Mouse (Mus musculus) lung, postnatal 36 days (tissue): ENCODE data around the gene Slc25a47.

Source experiments
- DNase-seq: peaks from one replicate; pipeline ENCODE4 v3.0.0; 2022; ENCODE audit warnings: mixed read lengths

The Slc25a47 gene

DNA sequence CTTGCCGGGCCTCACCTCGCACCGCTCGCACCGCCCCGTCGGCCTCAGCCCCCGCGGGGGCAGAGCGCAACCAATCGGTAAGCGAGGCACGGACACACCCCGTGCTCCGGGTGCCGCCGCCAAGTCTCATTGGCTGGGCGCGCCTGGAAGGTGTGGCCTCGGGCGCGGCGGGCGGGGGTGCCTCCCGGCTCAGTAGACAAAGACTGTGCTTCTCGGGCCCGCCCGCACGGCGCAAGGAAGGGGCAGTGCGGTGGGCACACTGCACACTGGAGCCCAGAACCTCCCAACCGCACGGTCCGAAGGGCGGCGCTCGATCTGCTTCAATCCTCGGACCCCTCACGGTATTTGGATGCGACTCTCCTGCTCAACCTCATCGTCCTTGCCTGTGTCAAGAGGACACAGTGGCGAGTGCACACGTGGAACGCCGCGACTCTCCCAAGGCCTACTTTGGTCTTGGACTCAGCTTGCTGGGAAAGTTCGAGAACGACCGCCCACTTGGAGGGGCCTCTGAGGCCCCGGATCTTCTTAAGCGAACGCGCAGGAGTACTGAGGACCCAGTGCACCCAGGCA is at the start of gene Slc25a47, which contains the start of gene Slc25a29:
Gene Slc25a47, plus strand, starts transcription at position 207 of the 570 bp plus-strand sequence.
Gene Slc25a29, minus strand, starts transcription at position 44 of the 570 bp plus-strand sequence.
- peak; percentile 98 for DNase-seq

DNA sequence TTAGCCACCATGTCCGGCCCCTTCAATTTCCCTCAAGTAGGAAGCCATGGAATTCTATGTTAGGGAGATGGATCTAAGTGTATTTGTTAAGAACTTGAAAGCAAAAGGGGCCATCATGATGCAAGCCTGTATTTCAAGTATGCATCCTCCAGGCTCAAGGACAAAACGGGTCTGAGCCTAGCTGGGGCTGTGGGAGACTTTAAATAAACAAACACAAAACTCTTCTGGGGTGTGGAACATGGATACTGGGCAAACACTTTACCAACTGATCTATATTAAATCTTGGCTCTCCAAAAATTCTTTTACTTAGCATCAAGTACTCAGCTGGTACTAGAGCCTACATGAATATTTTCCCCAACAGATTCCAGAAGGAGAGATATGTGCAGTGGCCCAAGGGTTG is 48.5 kb upstream of the Slc25a47 start:
- DNase-seq = no peak

DNA sequence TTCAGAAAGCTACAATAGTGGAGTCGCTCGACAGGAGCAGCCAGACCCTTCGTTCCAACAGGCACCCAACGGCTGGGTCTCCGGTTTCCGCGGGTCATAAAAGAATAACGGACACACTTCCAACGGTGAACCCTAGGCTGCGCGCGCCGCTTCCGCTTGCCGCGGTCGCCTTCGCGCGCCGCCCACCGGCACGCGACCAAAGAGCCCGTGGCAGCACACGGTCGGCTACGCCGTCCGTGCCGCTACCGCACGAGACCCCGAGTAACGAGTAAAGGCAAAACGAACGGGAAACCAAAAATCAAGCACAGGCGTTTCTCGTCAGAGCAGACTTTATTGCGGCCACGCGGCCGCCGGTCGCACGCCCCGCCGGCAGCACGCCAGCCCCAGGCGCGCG is 43.7 kb upstream of the Slc25a47 start:
- peak; percentile 88 for DNase-seq

DNA sequence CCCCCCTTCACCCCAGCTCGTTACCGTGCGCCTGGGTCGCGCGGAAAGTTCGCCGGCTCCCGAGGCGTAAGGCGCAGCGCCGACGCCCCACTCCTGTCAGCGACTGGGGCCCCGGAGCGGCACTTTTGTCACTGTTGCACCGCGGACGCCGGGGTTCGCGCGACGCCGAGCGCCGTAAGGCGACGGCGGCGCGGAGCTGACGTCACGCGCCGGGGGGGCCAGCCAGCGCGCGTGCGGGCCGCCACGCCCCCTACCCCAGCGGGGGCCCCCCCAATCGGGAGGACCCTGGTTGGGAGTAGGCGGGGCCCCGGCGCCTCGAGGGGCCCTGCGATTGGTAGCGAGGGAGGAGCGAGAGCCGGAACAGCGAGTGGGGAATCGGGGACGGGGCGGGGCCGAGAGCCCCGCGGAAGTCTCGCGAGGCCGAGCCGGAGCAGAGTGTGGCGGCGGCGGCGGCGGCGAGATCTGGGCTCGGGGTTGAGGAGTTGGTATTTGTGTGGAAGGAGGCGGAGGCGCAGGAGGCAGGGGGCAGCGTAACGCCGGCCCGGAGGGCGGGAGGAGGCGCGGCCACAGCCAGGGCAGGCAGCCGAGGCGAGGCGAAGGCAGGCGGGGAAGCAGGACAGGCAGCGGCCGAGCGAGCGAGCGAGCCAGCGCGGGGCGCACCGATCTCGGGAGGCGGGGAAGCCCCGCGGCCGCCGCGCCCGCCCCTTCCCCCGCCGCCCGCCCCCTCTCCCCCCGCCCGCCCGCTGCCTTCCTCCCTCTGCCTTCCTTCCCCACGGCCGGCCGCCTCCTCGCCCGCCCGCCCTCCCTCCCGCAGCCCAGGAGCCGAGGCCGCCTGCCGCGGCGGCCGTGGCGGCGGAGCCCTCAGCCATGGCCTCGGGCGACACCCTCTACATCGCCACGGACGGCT is 43.0 kb upstream of the Slc25a47 start, which contains the start of gene Yy1:
Gene Yy1, plus strand, starts transcription at position 428 of the 907 bp plus-strand sequence.
- peak; percentile 98 for DNase-seq

DNA sequence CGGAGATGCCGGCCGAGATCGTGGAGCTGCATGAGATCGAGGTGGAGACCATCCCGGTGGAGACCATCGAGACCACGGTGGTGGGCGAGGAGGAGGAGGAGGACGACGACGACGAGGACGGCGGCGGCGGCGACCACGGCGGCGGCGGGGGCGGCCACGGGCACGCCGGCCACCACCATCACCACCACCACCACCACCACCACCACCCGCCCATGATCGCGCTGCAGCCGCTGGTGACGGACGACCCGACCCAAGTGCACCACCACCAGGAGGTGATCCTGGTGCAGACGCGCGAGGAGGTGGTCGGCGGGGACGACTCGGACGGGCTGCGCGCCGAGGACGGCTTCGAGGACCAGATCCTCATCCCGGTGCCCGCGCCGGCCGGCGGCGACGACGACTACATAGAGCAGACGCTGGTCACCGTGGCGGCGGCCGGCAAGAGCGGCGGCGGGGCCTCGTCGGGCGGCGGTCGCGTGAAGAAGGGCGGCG is 42.3 kb upstream of the Slc25a47 start:
- no peak for DNase-seq

DNA sequence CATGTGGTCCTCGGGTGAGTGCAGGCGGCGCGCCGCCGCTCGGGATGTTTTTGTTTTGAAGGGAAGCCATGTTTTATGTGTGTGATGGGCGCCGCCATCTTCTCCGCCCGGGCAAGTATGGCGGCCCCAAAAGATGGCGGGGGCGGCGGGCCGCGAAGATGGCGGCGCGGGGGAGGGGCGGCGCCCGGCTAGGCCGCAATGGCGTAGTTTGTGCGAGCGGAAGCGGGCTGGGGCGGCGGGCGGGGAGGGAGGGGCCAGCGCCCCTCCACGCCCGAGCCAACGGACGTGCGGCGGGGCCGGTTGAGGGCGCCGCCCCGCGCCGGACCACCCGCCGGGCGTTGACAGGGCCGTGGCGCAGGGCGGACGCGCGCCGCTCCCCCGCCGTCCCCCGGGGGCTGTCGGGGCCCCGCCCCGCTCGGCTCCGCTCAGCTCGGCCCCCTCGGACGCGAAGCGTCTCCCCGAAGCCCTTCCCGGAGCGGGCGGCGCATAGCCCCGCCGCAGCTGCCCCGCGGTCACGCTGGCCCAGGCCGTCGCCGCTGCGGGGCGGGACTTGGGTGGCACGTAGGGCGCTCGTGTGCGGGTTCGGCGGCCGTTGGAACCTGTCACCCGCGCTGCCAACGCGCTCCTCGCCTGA is 41.7 kb upstream of the Slc25a47 start:
- DNase-seq = peak; percentile 88

DNA sequence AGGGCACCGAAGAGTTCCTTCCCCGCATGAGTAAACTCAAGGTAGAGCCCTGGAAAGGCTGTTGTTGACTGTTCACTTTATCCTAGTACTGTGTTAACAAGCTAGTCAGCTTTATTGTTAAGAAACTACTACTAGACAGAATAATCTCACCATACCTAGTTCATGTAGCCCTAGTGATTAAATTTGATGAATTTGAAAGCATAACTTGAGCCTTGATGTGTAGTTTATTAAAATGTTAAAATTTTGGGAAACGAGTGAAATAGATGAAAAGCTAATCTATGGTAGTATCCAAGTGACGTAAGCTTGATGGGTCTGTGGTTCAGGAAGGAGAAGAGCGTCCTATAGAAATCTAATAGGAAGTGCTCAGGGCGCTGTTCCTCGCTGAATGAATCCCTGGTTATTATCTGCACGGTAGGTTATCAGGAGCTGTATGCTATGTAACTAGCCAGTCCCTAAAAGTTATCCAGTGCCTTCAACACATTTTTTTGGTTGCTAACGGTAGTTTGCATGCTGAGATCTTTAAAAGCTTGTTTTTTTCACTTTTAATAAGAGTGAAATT is 40.8 kb upstream of the Slc25a47 start:
- DNase-seq = peak; percentile 18

DNA sequence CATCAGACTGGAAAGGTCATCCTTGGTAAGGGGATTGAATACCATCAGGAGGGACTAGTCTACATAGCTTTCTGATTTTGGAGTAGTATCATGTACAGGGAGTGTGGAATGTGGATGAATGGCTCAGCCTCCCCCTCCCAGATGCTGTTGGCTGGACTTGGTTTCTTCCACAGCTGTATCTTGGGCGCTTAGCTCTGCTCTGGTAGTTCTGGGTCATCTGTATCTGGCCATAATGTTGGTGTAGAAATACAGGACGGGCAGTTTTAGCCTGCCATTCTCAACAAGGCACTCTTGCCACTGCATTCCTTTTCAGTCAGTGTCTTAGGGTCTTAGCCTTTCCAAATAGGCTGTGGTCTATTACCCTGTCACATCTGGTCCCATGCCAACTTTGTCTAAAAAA is 34.2 kb upstream of the Slc25a47 start:
- no peak for DNase-seq

DNA sequence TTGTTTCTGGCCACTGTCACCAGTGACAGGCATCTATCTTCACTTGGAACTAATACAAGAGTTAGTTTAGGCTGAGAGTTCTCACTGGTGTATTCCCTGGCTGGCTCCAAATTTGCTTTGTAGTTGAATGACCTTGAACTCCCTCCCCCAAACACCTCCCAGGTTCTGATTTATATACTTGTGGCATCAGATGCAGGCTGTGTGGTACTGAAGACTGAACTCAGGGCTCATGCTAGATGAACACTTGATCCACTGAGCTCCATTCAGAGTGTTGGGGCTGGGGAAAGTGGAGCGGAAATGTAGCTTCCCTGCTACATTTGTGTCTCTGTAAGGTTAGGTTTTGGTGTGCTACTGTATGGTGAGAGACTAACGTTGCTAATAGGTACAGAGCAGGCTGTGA is 31.5 kb upstream of the Slc25a47 start:
- DNase-seq = no peak

DNA sequence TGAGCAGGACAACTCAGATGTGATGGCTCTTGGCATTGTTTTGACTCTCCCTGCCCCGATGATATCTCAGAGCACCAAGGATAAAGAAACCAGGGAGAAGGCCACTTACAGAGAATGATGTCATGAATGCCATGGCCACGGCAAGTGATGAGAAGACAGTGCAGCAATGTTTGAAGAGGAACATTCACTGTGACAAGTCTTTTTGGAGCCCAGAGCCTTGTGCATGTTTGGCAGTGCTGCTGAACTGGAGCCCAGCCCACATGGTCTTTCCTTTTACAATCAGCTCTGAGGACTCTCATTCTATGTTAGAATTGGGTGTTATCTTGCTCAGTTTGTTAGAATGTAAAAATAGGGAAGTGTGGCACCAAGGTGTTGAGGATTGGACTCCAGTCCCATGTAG is 27.4 kb upstream of the Slc25a47 start:
- no peak for DNase-seq

DNA sequence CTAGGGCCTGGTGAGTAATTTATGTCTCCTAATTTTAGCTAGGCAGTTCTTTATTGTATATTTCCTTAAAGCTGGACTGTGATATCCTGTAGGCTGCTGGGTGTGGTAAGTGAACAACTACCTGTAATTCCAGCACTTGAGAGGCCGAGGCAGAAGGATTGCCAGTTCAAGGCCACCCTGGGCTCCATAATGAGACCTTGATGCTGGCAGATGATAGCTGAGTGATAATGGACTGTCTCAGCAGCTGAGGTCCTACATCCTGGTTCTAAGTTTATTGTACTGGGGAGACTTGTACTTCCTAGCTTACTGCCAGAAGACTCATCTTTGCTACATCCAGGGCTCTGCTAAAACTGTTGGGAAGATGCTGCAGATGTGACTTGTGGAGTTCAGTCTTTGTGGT is 26.1 kb upstream of the Slc25a47 start:
- no peak for DNase-seq

DNA sequence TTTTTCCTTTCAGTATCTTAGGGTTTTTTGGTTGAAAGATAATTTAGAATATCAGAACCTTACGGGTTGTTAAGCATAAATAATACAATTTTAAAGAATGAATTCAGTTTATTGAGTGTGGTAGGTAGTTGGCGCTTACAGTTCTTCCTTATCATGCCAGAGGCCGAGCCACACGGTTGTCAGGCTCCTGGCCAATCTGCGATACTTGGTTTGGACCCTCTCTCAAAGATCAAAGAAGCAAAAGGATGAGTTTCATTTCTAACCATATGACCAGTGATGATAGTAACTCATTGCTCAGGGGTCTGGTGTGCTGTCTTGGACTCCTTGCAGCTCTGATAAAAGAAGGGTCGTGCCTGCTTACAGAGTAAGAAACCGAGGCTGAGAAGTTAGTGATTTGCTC is 25.5 kb upstream of the Slc25a47 start:
- DNase-seq = no peak

DNA sequence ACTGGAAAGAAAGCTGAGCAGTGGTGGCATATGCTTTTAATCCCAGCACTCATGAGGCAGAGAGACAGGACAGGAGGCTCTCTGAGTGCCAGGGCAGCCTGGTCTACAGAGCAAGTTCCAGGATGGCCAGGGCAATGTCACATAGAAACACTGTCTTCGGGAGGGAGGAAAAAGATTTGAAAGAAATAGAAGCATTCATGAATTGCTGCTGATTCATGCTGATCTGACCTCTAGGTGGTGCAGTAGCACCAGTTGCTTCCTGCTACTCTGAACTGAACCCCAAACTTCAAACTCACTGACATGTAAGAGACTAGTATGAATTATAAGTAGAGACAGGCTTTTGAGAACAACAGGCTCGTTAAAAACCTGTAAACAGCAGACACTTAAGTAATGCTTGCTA is 24.7 kb upstream of the Slc25a47 start:
- DNase-seq = peak; percentile 73

DNA sequence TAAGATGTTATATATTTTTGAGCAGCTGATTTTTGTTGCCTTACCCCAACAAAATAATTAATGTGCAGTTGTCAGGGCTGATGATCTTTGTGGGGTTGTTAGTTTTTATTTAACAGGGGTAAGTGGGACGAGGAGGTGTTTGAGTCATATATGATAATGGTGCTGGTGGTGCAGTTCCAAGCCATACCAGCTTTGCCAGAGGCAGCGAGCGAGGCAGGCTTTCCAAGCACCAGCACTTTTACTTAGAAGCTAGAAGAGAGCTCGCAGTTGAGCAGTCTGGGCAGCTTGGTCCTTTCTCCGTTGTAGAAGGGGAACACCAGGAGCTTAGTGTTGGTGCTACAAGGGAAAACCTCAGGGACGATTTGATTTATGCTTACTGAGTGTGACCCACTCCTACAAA is 23.4 kb upstream of the Slc25a47 start:
- no peak for DNase-seq

DNA sequence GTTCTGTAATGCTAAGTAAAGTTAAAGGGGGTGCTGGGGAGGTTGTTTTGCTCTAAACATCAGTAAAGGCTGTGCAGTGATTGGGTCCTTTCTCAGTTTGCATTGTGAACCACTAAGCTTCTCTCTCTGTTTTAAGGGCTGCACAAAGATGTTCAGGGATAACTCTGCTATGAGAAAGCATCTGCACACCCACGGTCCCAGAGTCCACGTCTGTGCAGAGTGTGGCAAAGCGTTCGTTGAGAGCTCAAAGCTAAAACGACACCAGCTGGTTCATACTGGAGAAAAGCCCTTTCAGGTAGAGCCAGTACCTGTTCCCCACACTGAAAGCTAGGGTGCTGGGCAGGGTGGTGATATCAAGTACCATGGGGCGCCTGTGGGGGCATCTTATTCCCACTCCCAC is 21.4 kb upstream of the Slc25a47 start:
- no peak for DNase-seq

DNA sequence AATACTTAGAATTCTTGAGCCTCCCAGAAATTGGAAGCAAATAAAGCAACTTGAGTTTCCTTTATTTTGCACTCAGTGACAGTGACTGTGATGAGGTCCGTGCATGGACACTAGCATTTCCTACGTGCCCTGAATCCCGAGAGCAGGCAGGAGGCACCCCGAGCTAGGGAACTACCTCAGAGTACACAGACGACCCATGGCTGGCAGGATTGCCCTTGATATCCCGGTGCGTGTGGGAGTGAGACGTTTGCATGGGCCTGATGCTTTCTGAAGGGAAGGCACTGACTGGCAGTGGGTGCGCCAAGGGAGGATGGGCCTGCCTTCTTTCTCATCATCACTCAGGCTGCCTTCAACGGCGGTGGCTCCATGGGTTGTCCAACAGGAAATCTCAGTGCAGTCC is 19.3 kb upstream of the Slc25a47 start:
- DNase-seq = no peak

DNA sequence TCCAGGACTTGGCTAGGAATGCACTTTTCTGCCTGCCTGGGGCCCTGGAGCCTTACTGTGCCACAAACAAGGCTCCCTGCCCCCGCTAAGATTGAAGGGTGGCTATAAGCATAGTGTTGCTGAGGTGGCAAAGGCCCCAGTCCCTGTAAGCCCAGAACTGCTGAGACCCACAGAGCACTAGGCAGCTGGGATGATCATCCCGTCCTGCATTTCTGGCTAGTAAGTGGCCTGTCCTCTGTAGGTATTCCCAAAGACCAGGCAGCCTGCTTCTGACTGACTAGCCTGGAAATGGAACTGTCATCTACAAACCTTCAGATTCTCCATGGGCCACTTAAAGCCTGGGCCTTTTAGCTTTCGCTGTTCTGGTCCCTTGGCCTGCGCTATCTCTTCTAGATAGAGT is 15.4 kb upstream of the Slc25a47 start:
- DNase-seq = no peak

DNA sequence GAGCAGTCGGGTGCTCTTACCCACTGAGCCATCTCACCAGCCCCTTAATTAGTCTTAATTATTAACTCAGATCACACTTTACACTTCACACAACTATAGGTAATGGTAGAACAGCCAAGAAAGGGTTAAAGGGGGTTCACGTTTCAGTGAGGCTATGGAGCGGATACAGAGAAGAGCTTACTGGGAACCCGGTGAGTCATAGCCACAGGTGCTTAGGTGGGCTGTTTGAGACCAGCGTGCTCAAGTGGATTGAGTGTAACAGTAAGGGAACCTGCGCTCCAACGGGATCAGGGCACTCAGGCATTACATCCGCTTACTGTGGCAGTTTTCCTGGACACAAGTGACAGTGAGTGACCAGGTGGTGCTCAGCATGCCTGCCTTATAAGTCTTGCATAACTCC is 12.8 kb upstream of the Slc25a47 start:
- DNase-seq = no peak

DNA sequence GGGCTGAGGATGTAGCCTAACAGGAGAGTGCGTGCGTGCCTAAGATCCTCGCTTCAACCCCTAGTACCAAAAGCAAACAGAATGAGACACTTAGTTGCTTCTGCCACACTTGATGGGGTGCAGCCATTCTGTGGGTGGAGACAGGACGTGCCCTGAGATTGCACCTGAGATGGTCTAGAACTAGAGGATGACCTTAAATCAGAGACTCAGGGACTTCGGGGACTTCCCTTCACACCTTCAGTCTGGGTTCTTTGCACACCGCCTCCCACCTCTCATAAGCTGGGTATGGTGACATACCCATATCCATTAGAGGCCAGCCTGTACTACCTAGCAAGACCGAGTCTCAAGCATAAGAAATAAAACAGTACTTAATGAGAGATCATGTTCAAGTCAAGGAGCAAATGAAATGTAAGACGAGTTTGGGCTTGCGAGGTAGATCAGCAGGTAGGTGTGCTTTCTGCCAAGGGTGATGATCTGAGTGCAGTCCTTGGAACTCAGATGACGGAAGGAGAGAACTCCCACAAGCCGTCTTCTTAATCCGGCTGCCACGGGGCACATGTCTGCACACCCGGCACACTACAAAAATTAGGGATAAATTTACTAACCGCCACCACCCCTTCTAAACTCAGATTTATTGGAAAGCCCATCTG is 11.5 kb upstream of the Slc25a47 start:
- no peak for DNase-seq

DNA sequence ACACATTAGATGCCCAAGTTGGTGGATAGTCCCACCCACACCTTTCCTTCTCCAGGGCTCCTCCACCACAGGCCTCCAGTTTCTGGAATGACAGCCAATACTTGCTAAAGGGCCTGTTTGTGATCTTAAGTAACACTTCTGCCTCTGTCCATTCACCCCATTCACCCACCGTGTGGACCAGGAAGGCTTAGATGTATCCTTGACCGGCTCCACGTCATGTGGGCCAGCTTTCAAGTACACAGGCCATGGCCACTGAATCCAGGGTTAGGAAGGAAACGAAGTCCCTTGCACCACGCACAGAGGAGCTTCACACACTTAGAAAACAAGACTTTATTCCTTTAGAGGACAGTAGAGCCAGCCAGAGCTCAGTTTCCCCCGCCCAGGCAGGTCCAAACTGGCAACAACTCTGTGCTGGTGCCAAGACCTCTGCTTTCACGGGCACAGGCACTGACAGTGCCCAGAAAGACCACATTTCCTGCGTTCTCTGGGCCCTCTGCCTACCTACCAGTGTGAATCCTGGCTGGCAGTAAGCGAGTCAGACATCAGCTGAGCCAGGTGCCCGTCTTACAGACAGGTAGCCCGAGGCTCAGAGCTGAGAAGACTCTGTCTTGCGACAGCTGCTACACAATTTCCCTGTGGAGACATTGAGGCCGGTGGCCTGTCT is 10.2 kb upstream of the Slc25a47 start:
- no peak for DNase-seq

DNA sequence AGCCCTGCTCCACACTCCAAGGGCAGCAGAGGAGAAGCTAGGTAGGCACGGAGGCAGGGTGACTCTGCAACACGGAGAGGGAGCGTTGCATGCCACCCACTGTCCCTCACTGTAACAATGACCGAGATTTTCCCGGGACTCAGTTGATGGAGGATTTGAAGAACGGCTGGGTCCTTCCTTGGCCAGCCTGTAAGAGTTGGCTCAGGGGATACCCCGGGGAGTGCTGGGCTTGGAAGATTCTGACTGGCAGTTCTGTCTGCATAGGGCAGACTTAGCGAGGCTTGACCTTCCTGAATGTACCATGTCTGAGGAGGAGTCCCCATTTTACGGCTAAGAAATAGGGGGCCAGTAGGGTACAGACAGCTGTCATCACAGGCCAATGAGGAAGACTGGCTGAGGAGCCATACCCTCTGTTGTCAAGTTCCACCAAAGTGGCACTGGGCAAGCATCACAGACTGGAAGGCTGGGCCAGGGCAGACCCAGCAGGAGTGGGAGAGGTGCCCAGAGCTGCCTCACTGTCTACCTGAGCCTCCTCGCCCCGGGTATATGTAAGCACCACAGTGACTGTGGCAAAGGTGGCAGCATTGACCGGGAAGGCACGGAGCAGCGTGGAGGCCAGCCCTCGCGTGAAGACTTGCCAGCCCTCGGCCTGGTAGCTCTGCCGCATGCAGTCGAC is 9.4 kb upstream of the Slc25a47 start:
- no peak for DNase-seq
